Mouse (Mus musculus) G1E-ER4 (cell line): ENCODE measurements around the gene Ccdc73. TPM values are rescaled to one million over a fixed set of nuclear protein-coding genes. Genes with fewer than 3 reads are reported as not detected.

Experiments
- GATA1 ChIP-seq: IDR thresholded peaks from one replicate; pipeline ENCODE4 v1.8.0; 2012; ENCODE audit warnings: low read length, inconsistent platforms
- polyA plus RNA-seq: library from polyadenylated mRNA; stranded (reverse); fragments of >175 nt; gene quantifications from 2 replicates; pipeline ENCODE4 v1.2.3, GENCODE M21; 2012

The Ccdc73 gene
- polyA plus RNA-seq, 1 experiment: 0.43 TPM

GRCm38 (mm10) chr2:104856218-104856617, 11.4 kb upstream of the Ccdc73 start:
- no peak for TF ChIP-seq GATA1

GRCm38 (mm10) chr2:104859060-104859459, 8.5 kb upstream of the Ccdc73 start:
- no peak for TF ChIP-seq GATA1

DNA sequence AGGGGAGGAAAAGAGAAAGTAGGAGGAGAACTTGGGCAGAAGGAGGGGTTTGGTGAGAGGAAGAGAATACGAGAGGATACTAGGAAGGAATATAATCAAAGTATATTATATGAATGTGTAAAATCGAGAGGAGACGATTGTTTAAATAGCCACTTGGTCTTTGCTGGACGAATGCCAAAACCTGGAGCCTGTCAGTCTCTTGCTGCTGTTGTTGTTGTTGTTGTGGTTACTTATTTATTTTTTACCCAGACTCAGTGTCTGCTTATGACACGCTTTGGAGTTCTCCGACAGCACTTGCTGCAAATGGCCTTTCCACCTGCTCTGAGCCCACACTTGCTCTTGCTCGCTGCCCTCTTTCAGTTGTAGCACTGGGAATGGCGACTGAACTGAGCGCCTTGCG, 7.2 kb upstream of the Ccdc73 start:
- no peak for TF ChIP-seq GATA1

DNA sequence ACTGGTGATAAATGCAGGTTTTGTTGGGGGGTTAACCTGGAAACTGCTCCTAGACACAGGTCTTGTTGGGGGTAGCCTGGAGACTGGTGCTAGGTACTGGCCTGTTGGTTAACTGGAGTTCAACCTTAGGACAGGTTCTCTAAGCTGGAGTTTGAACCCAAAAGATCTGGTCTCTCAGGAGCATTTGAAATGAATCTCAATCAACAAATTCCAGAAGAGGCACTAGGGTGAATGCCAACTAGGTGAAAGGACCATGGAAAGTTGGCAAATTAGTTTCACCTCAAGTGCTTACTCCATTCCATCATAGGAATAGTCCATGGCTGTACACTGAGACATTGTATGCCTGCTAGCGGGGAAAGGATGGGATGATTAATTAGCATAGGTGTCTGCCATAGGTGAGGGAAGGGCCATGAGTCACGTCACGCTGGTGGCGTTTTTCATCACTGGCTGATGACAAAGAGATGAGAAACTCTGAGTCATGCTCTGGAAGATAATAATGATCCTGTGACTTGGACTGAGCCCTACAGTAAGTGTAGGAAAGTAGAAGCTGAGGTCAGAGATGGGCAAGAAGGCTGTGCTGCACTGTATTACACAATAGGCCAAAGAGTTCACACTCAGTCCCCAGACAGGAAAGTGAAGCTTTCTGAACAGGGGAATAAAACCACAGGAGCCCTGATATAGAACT, 3.3 kb upstream of the Ccdc73 start:
- TF ChIP-seq GATA1: no peak

DNA sequence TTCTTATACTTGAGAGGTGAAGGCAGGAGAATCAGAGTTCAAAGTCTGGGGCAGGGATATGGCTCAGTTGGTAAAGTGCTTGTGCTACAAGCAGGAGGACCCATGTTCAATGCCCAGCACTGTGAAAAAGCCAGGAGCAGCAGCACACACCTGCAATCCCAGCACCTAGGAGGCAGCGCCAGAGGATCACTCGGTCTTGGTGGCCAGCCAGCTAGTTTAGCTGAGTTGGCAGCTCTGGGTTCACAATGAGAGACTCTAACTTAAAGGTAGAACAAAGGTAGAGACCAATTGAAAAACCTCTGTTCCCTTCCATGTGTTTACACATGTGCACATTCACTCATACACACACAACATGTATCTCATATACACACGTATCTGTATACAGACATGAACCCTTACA, 1.5 kb downstream of the Ccdc73 start:
- no peak for TF ChIP-seq GATA1

DNA sequence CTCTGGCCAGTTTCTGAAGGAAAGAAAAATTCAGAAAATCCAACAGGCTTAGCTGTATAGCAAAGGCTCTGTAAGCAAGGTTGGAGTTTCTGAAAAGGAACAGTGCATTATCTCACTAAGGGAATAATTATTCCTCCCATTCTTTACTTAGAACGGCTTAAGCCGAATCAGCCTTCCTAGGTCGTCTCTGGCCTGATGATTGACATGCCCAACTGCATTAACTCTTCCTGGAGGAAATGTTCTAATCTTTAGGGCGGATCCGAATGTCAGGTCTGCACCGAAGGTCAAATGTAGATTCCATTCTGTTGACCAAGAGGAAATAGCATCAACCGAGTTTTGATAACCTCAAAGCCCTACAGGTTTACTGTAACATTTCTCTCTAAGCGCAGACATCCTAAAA, 11.2 kb downstream of the Ccdc73 start:
- TF ChIP-seq GATA1: no peak

GRCm38 (mm10) chr2:104886109-104886508, 18.5 kb downstream of the Ccdc73 start:
- TF ChIP-seq GATA1: no peak

DNA sequence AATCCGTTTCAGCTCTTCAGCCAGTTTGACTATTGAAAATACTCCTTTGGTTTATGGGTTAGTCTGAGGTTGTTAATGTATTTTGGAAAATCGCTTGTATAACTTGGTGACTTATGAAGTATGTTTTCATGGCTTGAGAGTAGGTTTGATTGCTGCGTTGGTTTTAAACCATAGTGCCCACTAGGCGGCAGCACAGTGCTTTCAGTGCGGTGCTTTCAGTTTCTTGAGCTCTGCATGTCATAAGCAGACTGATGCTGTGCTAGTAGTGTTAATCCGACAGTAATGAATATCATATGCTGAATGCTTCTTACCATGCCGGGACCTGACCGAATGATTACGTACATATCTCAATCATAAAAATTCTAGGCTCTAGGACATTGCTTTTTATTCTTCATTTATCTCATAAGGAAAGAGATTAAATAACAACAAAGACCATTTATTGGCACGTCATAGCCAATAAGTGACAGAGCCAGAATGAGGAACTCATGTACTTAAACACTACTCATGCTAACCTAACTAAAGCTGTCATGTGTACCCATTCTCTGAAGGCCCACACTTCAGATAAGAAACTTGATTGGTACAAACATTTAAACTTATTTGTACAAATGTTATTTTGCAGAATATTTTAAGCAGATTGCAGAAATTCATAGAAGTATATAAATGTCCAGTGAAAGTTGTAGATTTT, 20.4 kb downstream of the Ccdc73 start:
- no peak for TF ChIP-seq GATA1

DNA sequence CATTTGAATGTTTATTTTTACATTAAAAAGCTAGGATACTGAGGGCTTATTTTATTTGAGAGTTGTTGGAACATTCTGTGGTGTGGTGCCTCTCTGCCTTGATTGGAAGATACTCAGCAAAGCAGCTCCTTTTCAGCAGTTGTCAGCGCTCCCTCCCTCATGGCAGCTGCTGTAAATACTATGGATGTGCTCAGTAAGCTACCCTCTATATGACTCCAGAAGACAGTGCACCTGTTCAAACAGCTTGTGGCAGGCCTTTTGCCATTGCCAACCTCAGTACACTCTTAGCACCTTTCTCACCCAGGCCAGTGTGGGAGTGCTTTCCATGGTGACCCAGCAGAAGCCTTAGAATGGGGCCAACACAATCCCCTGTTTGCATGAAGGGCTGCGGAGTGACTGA, 32.4 kb downstream of the Ccdc73 start:
- TF ChIP-seq GATA1: no peak

GRCm38 (mm10) chr2:104915709-104916108, 48.1 kb downstream of the Ccdc73 start:
- no peak for TF ChIP-seq GATA1

GRCm38 (mm10) chr2:104964492-104964891, 96.9 kb downstream of the Ccdc73 start:
- TF ChIP-seq GATA1: no peak

DNA sequence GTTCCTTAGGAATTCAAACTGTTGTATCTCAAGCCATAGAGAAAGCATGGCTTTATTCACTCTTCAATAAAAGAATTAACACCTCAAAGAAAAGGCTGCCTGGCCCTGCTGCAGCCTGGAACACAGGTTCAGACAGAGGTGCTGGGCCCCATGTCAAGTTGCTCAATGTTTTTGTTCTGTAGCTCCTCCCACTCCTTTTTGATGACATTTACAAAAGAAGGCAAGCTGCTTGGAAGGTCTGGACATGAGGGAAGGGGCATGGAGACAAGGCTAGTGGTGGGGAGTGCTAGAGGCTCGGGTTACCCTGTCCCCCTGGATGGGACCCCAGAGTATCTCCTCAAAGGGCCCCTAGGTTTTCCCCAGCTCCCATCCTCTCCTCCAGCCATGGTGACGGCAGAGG, 114.1 kb downstream of the Ccdc73 start:
- no peak for TF ChIP-seq GATA1

GRCm38 (mm10) chr2:104985796-104986195, 118.2 kb downstream of the Ccdc73 start:
- no peak for TF ChIP-seq GATA1

GRCm38 (mm10) chr2:104988974-104989373, 121.4 kb downstream of the Ccdc73 start:
- TF ChIP-seq GATA1: no peak

GRCm38 (mm10) chr2:104994436-104994835, 126.8 kb downstream of the Ccdc73 start:
- no peak for TF ChIP-seq GATA1

- no peak for TF ChIP-seq GATA1
These were observed 128.6 kb downstream of the Ccdc73 start for GRCm38 (mm10) chr2:104996201-104996600.

- no peak for TF ChIP-seq GATA1
These were observed 139.6 kb downstream of the Ccdc73 start for GRCm38 (mm10) chr2:105007236-105007635.

DNA sequence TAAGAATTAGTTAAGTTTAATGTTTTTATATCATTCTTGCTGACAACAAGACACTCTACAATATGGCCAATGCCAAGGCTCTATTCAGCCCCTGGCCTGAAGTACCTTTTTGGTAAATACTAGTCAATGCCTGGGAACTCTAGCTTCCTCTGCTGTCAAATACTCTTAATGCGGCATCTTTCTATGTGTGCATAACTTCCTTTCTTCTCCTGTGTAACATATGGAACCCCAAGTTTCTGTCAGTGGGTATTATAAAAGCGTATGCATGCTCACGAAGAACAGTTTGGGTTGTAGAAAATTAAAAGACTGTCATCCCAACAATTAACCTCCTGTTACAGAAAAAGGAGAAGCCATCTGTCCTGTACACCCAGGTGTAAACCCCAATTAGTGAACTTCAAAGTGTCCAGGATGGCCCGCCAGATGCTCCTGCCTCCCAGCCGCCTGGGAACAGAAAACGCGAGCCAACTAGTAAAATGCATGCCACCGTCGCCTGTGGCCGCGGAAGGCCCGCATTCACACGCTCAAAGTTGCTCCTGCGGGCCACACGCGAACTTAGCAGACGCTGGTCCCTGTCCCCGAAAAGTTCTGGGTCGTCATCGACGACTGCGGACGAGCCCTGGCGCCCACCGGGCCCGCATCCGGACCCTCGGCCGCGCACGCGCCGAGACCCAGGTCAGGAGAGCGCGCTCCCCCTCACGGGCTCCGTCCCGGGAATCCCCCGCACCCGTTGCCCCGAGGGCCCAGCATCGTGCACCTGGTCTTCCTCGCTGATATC, 148.8 kb downstream of the Ccdc73 start:
- no peak for TF ChIP-seq GATA1
